Mouse (Mus musculus) neutrophil, adult 5-6 weeks (primary cell): ENCODE data around the gene Wsb2. TPM values are rescaled to one million over a fixed set of nuclear protein-coding genes. Genes with fewer than 3 reads are reported as not detected.

Experiments
- ATAC-seq: fragments of 151-379, 151-347 bp; 2 replicates; pipeline ENCODE4 v1.8.0; 2017; ENCODE audit warnings: mild to moderate bottlenecking, moderate TSS enrichment; ENCODE audit not compliant: insufficient number of reproducible peaks, poor library complexity, low FRiP score, severe bottlenecking; ENCODE audit errors: extremely low read depth
- total RNA-seq: library from RNA; stranded (forward); fragments of 200-1000 nt; gene quantifications from 2 replicates; pipeline ENCODE4 v1.2.3, GENCODE M21; 2017

Wsb2 gene
- total RNA-seq, 1 experiment from 2014 or later = 24.2 TPM

DNA sequence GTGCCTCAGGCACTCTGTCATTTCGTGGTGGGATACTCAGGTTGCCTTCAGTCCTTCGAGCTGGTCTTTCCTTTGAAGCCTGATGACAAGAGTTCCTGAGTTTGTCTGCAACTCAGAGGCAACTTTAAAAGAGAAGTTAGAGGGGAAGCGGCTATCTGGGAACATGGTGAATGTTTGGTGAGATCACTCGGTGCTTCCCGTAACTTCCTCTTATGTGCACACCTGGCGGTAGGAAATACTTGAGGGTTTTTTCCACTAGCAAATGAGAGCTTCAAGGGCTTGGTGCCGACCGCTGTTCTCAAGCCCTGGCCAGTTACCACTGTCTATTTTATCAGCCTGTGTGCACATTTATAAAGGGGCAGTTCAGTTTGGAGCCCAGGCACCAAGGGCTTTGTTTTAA lies 3.0 kb upstream of the Wsb2 start:
- peak; percentile 24; the same call in 1 of the 2 replicates for ATAC-seq

DNA sequence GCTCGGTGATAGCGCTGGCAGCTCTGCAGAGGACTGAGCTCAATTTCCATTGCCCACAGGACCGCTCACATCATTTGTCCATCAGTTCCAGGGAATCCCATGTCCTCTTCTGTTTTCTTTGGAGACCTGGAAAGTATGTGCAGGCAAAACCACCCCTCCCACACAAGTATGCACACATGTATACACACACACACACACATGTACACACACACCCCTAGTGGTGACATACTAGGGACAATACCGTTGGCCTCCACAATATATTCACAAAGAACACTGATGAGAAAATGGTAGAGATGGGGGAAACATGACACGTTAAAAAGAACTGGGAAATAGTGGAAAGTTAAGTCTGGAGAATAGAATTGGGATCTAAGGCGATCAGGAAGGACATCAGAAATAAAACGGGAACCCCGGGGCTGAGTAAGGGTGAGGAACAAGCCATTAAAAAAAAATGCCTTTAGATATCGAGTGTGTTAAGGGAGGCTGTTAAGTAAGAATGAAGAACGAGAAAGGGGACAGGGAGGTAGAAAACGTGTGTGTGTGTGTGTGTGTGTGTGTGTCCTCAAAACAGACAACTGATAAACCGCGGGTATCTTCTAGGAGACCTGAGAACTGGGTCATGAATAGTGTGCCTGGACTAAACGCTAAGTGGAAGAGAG lies 1.3 kb upstream of the Wsb2 start:
- ATAC-seq = no peak

DNA sequence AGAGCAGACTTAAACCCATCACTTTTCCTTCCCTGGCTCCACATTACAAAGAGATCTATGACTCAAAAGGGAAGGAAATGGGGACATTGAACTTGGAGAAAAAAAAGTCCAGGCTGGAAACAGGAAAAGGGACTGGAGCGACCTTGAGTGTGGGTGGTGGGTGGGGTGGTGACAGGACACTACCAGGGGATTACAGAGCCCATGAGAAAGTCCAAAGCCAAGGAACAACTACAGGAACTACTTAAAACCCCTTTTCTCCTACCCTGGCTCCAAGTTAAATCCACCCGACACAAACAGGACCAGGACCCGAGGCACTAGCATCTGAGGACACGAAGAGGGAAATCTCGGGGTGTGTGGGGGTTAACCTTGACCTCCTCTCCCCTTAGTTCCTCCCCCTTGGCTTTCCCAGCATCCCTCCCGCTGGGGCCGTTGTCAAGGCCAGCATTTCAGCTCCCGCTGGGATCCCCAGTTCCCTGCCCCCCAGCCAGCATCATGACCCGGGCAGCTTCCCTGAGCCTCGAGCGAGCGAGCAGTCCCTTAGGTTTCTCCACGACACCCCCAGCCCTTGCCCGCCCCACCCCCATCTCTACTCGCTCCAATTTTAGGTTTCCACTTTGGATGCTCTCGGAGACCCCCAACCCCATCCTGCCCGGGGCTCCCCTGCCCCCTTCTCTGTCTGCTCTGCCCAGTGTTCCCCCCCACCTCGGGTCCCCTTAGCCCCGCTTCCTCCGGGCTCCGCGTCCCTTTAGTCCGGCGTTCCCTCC lies 557 bp upstream of the Wsb2 start:
- ATAC-seq = no peak

GRCm38 (mm10) chr5:117357478-117358247 lies 559 bp downstream of the Wsb2 start:
- ATAC-seq = no peak

GRCm38 (mm10) chr5:117358248-117358630 lies 1.1 kb downstream of the Wsb2 start:
- no peak for ATAC-seq

- no peak for ATAC-seq
Observed at GRCm38 (mm10) chr5:117358725-117359124, 1.6 kb downstream of the Wsb2 start.

DNA sequence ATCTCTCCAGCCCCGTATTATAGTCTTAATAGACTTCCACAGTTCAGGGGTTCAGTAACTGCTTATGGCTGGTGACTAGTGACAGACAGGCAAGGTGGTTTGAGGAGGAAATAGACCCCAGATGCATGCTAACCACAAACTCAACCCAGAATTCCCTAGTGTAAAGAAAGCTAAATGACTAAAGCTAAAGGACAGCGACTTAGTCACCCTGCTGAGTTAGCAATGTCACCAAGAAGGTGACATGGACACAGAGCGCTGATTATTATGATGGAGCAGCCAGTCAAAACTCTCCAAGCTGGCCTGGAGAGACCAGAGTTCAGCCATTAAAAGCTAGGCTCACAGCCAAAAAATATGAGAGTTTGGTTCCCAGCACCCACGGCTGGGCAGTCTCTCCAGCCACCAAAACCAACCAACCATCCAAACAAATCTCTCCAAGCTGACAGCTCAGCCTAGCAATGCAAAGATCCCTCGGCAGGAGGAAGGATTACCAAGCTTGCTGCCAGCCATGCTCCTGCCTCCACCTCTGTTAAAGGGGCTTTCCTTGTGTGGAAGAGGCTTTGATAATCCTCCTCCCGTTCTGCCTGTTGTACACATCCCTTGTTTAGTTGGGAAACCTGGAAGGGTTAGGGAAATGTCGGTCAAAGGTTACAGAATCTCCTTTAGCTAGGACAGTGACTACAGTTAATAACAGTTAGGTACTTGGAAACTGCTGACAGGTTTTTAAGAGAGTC lies 2.6 kb downstream of the Wsb2 start:
- peak; percentile 34; the same call in 1 of the 2 replicates for ATAC-seq

- no peak for ATAC-seq
Observed at GRCm38 (mm10) chr5:117360228-117360515, 3.1 kb downstream of the Wsb2 start.

- ATAC-seq = no peak
Observed at GRCm38 (mm10) chr5:117360631-117361541, 3.8 kb downstream of the Wsb2 start.

DNA sequence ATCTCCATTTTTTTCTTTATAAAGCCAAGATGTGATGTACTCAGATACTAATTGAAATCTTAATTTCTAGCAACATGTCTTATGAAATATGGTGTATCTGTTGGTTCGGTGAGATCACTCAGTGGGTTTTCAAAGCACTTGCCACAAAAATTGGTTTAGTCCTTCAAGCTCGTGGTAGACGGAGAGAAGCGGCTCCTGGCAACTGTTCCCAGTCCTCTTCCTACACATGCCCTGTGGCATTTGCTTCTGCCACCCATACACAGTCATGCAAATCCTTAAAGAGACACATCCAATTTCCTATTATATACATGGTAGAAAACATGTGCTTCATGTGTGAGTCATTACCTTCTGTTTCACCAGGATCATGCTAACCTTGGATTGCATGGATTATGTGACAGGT lies 4.5 kb downstream of the Wsb2 start:
- ATAC-seq = no peak

DNA sequence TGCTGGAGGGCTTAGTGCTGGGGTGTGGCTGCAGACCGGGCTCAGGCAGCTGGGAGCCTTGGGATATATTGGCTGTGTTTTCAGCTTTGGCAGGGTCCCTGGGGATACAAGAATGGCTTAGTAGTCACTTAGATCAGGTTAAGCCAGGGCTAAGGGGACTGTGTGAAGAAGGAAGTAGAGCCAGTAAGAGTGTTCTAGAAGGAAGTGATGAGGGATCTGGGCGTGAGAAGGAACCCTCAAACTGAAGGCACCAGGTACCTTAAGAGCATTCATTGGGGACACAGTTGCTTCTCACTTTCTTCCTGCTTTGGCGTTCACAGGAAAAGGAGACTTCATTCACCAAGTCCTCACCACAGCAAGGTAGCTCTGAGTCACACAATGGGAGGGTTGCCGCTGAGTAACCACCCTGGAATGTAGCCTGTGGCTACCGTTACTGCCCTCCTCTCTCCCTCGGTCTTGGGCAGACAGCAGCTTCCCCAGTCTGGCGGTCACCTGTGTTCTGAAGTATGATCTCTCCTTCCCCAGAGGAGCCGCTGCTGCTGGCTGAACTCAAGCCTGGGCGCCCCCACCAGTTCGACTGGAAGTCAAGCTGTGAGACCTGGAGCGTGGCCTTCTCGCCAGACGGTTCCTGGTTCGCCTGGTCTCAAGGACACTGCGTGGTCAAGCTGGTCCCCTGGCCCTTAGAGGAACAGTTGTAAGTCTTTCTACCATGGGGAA lies 6.1 kb downstream of the Wsb2 start:
- peak; percentile 40 for ATAC-seq

DNA sequence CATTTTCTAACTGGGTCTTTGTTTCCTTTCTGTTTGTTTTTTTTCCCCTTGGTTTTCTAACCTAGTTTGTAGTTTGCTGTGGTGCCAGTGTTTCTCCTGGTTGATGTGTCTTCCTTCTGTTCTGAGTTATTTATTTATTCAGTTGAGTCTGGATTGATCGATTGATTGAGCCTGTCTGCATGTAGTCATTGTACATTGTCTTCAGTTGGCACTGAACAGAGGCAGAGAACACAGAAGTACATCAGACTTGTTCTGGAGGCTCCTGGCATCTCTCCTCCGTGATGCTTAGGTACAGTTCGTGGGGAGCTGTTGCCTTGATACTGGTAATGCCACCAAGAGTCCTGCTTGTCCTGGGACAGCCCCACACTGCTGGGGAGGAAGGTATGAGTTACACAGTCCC lies 7.7 kb downstream of the Wsb2 start:
- ATAC-seq = no peak

- no peak for ATAC-seq
Observed at GRCm38 (mm10) chr5:117365904-117366561, 8.9 kb downstream of the Wsb2 start.

DNA sequence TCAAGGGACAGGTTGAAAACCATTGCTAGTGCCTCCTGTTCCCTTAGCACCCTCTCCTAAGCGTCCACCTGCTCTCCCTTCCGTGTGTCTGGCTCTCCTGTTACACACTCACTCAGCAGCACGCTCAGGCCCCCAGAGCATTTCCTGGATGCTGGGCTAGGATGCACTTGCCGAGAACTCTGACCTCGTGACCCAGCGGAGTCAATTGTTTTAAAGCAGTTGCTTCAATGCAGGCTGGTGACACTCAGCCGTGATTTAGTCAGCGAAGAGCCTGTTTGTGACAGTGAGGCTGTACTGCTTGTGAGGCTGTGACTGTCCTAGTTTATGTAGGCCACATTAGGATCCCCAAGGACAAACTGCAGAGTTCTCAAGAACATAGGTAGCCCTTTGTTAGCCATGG lies 10.1 kb downstream of the Wsb2 start:
- ATAC-seq = no peak

DNA sequence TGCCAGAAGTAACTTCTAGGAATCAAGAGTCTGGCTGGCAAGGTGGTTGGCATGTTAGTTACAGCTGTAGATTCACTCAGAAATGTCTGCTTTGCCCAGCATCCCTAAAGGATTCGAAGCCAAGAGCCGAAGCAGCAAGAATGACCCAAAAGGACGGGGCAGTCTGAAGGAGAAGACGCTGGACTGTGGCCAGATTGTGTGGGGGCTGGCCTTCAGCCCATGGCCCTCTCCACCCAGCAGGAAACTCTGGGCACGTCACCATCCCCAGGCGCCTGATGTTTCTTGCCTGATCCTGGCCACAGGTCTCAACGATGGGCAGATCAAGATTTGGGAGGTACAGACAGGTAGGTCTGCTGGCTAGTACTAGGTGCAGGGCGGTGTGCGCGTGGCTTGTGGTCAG lies 13.5 kb downstream of the Wsb2 start:
- ATAC-seq = no peak

DNA sequence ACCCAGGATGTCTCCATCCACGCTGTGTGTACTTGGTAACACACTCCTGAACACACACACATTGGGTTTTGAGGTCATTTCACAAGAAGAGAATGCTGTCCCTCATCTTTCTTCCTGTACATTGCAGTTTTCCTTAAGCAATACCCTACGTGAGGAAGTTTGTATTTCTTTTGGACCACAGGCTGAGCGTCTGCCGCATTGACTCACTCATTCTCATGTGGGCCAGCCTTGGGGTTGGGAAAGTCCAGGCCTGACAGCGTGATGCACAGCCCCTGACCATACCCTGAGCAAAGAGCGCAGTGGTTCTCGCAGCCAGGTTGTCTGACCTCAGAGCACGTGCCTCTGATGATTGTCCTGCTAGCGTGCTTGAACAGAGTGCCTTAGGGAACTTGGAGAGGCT lies 16.3 kb downstream of the Wsb2 start:
- no peak for ATAC-seq

DNA sequence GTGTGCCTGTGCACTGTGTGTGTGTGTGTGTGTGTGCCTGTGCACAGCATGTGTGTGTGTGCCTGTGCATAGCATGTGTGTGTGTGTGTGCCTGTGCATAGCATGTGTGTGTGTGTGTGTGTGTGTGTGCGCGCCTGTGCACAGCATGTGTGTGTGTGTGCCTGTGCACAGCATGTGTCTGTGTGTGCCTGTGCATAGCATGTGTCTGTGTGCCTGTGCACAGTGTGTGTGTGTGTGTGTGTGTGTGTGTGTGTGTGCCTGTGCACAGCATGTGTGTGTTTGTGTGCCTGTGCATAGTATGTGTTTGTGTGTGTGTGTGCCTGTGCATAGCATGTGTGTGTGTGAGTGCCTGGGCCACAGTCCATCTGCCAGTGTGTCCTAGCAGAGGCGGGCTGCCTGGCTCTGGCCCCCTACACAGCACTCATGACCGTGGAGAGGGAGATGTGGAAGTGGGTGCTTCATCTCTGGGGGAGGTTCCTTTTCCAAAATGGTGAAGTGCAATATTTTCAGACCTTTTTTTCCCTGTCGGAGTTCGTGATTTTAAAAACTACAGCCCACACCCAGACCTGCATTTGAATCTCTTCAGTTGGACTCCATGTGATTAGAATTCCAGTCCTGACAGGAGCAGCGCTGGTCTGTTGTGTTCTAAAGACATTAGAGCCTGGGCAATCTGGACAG lies 17.4 kb downstream of the Wsb2 start:
- no peak for ATAC-seq
